Mouse (Mus musculus) forebrain, embryonic 10.5 days (tissue): Measurements from ENCODE around the gene Ssh1. TPM values are rescaled to one million over a fixed set of nuclear protein-coding genes. Genes with fewer than 3 reads are reported as not detected.
A peak's percentile ranks its signal among the peaks of the same experiment; 100 is the strongest.

ENCODE experiments used
- DNase-seq: peaks from one replicate; pipeline ENCODE4 v3.0.0-alpha.2; 2017; ENCODE audit warnings: low spot score; ENCODE audit errors: extremely low spot score
- H3K27ac ChIP-seq: fragments of 300-500 bp; sonication (generic); 2 replicates; pipeline ENCODE4 v1.5.1; 2016; ENCODE audit warnings: mild to moderate bottlenecking
- H3K27me3 ChIP-seq: fragments of 300-500 bp; sonication (generic); 2 replicates; pipeline ENCODE4 v1.6.1; 2016; ENCODE audit warnings: mild to moderate bottlenecking; ENCODE audit not compliant: poor library complexity, severe bottlenecking
- H3K36me3 ChIP-seq: fragments of 300-500 bp; sonication (generic); replicated peaks from 2 replicates; pipeline ENCODE4 v1.6.1; 2016; ENCODE audit warnings: mild to moderate bottlenecking, moderate library complexity
- H3K4me1 ChIP-seq: fragments of 300-500 bp; sonication (generic); 2 replicates; pipeline ENCODE4 v1.6.1; 2016
- H3K4me3 ChIP-seq: fragments of 300-500 bp; sonication (generic); 2 replicates; pipeline ENCODE4 v1.5.1; 2016; ENCODE audit warnings: mild to moderate bottlenecking, moderate library complexity
- H3K9me3 ChIP-seq: fragments of 300-500 bp; sonication (generic); 2 replicates; pipeline ENCODE4 v1.6.1; 2016; ENCODE audit warnings: mild to moderate bottlenecking, moderate library complexity
- WGBS: fragments of 180-500 bp; shearing (Covaris S2); methylation state at CpG from one replicate; pipeline ENCODE4 v1.1.7; 2016; 5-methylcytosine and 5-hydroxymethylcytosine counted together
- polyA plus RNA-seq: library from polyadenylated mRNA; unstranded; fragments of >200 nt; fragmentation: Nextera tagmentation; extraction: Ambion mirVana; gene quantifications from 2 replicates; pipeline ENCODE4 v1.2.1, GENCODE M21; 2016

The Ssh1 gene
- polyA plus RNA-seq = 13.9 and 17.5 TPM in 2 replicates

DNA sequence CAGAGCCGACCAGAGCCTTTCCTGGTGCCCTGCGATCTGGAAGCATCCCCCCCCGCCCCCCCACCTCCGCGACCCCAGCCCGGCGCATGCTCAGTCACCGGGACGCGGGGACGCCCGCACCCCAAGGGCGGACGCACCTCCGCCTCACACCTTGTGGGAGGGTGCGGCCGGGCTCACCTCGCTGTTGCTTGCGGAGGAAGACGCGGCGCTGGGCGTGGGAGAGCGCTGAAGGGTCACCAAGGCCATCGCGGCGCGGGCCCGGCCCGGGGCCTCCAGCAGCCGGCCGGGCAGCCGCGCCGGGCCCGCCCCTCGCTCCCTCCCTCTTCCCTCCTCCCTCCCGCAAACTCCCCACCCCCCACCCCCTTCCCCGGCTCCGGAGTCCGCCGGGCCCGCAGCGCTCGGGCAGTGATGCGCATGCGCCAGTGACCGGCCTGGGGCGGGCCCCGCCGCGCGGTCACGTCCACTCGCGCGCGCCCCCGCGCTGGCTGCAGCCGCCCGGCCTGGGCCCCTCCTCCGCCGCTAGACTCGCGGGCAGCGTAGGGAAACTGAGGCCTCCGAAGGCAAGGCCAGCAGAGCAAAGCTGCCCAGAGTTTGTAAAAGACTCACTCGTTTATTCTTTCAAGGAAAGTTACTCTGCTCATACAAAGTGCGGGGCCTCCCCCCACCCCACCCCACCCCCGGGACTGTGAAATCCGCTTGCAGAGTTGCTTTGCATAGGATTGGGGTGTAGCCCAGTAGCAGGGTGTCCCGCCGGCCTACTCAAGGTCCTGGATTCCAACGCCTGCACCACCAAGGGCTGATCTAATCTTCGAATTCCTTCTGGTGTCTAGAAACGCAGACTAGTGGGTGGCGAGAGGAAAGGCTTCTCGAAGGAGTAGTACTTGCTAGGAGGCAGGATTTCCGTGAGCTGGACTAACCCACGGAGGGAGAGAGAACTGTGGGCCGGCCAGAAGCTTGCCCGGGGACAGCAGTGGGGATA is at the start of gene Ssh1:
Gene Ssh1, minus strand, starts transcription at position 408 of the 979 bp plus-strand sequence.
- peak; percentile 87 for DNase-seq
- H3K9me3 ChIP-seq = no peaks in the 10 kb centered on the region
- peak within 1 kb of the TSS; percentile 99 for H3K27ac ChIP-seq
- peaks cover 52% of the 10 kb centered on the region for H3K4me1 ChIP-seq
- H3K27me3 ChIP-seq = no peaks in the 10 kb centered on the region
- 1% methylated on average over 78 of the region's 83 CpGs for WGBS
- peak within 1 kb of the TSS; percentile 84 for H3K4me3 ChIP-seq
- H3K36me3 ChIP-seq = peaks cover 12% of the 10 kb centered on the region

DNA sequence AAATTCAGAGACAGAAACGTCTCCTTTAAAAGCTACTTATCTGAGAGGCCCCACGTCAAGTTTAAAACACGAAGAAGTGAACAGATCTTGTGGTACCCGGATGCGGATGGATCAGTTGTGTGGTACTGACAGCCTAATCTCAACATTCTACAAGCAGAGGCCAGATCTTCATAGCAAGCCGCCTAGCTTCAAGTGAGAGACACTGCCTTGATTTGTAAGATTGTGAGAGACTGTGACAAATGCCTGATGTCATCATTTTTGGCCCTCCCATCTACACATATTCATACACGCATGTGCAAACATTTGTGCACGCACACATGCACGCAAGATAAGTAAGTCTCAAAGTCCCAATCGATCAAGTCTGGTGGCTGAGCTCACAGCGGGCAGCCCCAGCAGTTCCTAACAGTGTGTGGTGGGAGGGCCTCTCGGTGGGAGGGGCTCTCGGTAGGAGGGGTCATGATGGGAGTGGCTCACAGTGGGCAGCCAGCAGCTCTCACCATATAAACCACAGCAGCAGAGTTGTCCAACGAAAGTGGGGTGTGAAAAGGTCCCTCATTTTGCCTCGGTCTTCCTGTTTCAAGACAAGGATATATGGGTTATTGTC is 47.7 kb upstream of the Ssh1 start:
- Histone ChIP-seq H3K27ac (peak overlapping the region; percentile 48), H3K27me3 (peaks cover 6% of the 10 kb centered on the region; the same call in 1 of the 2 replicates), H3K4me3 (no peak overlapping the region), H3K4me1 (peaks cover 29% of the 10 kb centered on the region), H3K9me3 (no peaks in the 10 kb centered on the region), H3K36me3 (no peaks in the 10 kb centered on the region)
- DNase-seq = peak; percentile 38
- 26% methylated on average over 15 of the region's 15 CpGs for WGBS

DNA sequence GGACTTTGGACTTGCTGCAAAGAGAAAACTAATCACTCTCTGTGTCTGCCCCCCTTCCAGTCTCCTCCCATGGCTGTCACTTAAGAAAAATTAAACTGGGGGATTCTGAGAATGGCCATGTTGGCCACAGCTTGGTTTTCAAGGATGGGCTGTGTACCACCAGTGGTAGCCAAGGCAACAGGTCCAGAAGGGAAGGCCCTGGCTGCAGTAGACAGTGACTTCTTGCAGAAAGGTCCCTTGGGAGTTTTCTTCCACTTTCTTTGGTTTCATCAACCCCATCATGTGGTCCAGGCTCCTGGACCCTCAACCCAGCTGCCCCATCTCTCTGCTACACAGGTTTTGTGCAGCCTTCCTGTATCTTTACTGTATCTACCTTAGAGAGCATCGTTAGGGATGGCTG is 47.2 kb upstream of the Ssh1 start:
- 76% methylated on average over 1 of the region's 1 CpGs for WGBS
- H3K27ac ChIP-seq = peak overlapping the region; percentile 48
- no peak for DNase-seq
- H3K4me1 ChIP-seq = peaks cover 34% of the 10 kb centered on the region
- no peaks in the 10 kb centered on the region for H3K36me3 ChIP-seq
- H3K27me3 ChIP-seq = peaks cover 6% of the 10 kb centered on the region; the same call in 1 of the 2 replicates
- no peaks in the 10 kb centered on the region for H3K9me3 ChIP-seq
- no peak overlapping the region for H3K4me3 ChIP-seq

DNA sequence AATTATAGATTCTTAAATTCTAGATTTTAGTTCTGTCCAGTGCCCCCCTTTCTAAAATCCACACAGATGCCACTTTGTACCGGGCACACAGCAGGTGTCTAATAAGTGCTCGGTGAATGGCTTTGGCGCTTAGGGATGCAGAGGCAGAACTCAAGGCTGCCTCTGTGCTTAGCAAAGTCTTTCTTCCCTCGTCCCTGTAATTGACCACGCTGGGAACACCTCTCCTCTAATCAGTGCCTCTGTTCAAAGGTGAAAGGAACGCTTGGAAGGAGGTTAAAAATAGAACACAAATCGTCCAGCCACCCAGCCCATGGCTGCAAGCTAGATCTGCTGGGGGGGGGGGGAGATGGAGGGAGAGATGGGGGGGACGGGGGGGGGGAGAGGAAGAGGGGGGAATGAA is 46.8 kb upstream of the Ssh1 start:
- H3K36me3 ChIP-seq = no peaks in the 10 kb centered on the region
- no peaks in the 10 kb centered on the region for H3K9me3 ChIP-seq
- peaks cover 6% of the 10 kb centered on the region; the same call in 1 of the 2 replicates for H3K27me3 ChIP-seq
- H3K4me1 ChIP-seq = peaks cover 38% of the 10 kb centered on the region
- 0 out of 2 replicates have a peak overlapping the region, but pooled peaks have one; percentile 48 for H3K27ac ChIP-seq
- DNase-seq = no peak
- no peak overlapping the region for H3K4me3 ChIP-seq
- WGBS = 18% methylated on average over 7 of the region's 8 CpGs

DNA sequence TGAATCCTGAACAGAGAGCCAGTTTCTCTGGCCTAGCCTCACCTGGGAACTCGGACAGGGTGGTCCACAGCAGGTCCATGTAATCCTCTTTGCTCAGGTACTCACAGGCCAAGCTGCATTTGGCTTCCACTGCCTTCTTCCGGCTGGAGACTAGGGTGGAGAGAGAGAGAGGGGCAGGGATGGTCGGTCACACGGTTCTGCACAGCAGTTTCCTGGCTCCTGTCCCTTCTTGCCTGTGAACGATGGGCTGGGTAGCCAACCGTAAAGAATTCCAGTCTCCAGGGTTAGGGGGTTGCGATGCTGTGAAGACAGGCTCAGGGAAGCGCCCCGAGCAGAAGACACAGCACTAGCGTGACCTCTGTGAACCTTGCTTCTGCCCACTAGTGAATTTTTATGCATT is 41.4 kb upstream of the Ssh1 start:
- no peaks in the 10 kb centered on the region for H3K36me3 ChIP-seq
- WGBS = 55% methylated on average over 10 of the region's 10 CpGs
- no peak for DNase-seq
- 0 out of 2 replicates have a peak overlapping the region, but pooled peaks have one; percentile 8 for H3K27ac ChIP-seq
- no peaks in the 10 kb centered on the region for H3K27me3 ChIP-seq
- peaks cover 5% of the 10 kb centered on the region; the same call in 1 of the 2 replicates for H3K9me3 ChIP-seq
- H3K4me1 ChIP-seq = peaks cover 32% of the 10 kb centered on the region
- no peak overlapping the region for H3K4me3 ChIP-seq

DNA sequence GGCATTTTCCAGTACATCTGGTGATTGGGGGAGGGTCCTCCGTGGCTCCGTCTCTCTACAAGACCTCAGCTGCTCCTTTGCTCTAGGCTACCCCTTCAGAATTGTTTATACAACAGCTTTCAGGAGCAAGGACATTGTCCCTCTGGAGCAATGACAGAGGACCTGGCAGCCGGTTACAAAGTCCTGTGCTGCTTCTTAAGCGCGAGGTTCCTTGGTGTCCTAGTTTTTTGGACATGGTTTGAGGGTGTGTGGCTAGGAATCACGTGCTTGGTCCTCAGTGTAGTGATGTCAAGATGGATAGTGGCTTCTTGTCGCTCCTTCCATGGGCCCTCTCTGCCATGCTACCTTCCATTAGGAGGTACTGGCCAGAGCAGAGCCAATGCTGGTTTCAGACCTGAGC is 40.7 kb upstream of the Ssh1 start:
- Histone ChIP-seq H3K27ac (0 out of 2 replicates have a peak overlapping the region, but pooled peaks have one; percentile 8), H3K4me3 (no peak overlapping the region), H3K27me3 (no peaks in the 10 kb centered on the region), H3K36me3 (no peaks in the 10 kb centered on the region), H3K9me3 (peaks cover 5% of the 10 kb centered on the region; the same call in 1 of the 2 replicates), H3K4me1 (peaks cover 38% of the 10 kb centered on the region)
- 88% methylated on average over 7 of the region's 7 CpGs for WGBS
- DNase-seq = no peak

DNA sequence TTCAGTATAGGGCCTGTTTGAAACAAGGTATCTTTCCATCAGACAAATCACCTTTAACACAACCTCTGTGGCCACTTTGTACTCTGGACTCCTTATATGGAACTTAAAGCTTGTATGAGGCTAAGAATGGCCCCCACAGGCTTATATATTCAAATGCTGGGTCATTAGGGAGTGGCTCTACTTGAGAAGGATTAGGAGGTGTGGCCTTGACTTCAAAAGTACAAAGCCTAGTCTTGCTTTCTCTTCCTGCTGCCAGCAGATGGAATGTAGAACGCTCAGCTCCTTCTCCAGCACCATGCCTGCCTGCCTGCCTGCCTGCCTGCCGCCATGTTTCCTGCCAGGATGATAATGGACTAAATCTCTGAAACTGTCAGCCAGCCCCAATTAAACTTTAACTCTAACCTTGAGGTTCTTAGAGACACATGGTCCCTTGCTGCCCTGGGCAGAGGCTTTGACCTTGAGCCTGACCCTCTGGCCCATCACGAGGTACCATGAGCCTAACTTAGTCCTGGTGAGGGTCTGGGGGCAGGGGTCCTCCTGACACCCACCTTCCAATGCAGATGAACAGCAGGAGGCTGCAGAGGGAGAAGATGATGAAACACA is 38.6 kb upstream of the Ssh1 start:
- Histone ChIP-seq H3K4me1 (peaks cover 41% of the 10 kb centered on the region), H3K9me3 (peaks cover 5% of the 10 kb centered on the region; the same call in 1 of the 2 replicates), H3K36me3 (no peaks in the 10 kb centered on the region), H3K4me3 (no peak overlapping the region), H3K27me3 (no peaks in the 10 kb centered on the region), H3K27ac (no peak overlapping the region)
- 85% methylated on average over 3 of the region's 3 CpGs for WGBS
- no peak for DNase-seq

DNA sequence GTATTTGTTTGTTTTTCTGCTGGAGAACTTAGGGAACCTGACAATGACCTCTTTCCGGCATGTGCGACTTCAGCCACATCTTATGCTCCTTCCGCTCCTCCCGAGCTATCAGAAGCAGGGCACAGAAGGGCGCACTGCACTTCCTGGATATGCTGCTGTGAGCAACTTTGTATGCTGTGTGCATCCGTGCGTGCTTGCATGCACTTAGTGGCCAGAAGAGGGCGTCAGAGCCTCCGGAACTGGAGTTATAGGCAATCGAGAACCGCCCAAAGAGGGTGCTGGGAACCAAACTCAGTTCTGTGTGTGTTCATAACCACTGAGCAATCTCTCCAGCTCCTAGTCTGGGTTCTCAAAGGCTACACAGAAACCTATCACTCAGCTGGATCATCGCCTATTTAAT is 37.0 kb upstream of the Ssh1 start:
- Histone ChIP-seq H3K27me3 (no peaks in the 10 kb centered on the region), H3K9me3 (peaks cover 5% of the 10 kb centered on the region; the same call in 1 of the 2 replicates), H3K4me3 (no peak overlapping the region), H3K4me1 (peaks cover 28% of the 10 kb centered on the region), H3K36me3 (no peaks in the 10 kb centered on the region), H3K27ac (0 out of 2 replicates have a peak overlapping the region, but pooled peaks have one; percentile 58)
- WGBS = 93% methylated on average over 12 of the region's 12 CpGs
- no peak for DNase-seq

DNA sequence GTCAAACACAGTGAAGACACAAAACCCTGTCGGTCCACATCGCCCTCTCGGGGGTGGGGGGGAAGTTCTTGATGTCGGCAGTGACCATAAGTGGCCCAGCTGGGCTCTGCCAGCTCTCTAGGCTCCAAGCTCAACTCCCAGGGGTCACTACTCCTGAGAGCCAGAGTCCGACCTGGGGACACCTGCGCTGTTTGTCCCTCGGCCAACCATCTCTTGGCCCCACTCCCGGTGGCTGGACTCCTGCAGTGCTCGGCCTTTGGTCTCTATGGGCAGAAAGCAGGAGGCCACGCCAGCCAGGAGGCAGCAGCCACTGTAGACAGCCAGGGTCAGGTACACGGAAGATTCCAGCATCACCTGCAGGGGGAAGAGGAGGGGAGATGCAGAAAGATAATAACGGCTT is 34.4 kb upstream of the Ssh1 start:
- Histone ChIP-seq H3K4me3 (no peak overlapping the region), H3K9me3 (peaks cover 5% of the 10 kb centered on the region; the same call in 1 of the 2 replicates), H3K27me3 (no peaks in the 10 kb centered on the region), H3K36me3 (no peaks in the 10 kb centered on the region), H3K27ac (0 out of 2 replicates have a peak overlapping the region, but pooled peaks have one; percentile 17), H3K4me1 (peaks cover 27% of the 10 kb centered on the region)
- WGBS = 90% methylated on average over 12 of the region's 12 CpGs
- DNase-seq = no peak

DNA sequence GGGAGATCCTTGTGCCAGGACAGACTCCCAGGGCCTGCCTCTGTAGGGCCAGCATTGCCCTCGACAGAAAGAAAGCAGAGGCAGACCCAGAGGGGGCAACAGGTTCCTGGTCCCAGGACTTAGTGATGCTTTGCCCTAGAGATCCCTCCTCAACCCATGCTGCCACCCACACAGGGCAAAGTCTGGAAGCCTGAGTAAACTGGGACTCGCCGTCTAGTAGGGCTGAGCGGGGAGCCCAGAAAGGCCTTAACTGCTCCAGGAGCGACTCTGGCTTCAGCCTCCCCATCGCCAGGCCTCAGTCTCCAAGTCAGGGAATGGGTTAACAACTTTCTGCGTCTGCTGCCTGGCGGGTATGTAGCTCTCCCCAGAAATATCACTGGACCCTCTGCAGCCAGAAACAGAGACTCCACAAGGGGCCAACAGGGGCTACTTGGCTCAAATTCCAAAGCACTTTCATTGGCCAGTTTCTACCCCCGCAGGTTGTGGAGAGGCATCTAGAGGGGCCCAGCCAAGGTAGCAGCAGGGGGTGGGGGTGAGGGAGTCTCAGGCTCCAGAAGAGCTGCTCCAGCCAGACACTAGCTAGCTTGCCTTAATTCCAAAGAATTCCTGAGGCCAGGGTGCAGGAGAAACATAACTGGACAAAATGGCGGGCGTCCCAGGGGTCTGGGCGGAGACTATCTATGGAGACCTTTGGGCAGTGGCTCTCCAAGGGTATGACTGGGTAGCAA is 33.7 kb upstream of the Ssh1 start:
- Histone ChIP-seq H3K4me3 (no peak overlapping the region), H3K27ac (no peak overlapping the region), H3K36me3 (no peaks in the 10 kb centered on the region), H3K27me3 (no peaks in the 10 kb centered on the region), H3K9me3 (peaks cover 5% of the 10 kb centered on the region; the same call in 1 of the 2 replicates), H3K4me1 (peaks cover 27% of the 10 kb centered on the region)
- no peak for DNase-seq
- WGBS = 92% methylated on average over 12 of the region's 12 CpGs

DNA sequence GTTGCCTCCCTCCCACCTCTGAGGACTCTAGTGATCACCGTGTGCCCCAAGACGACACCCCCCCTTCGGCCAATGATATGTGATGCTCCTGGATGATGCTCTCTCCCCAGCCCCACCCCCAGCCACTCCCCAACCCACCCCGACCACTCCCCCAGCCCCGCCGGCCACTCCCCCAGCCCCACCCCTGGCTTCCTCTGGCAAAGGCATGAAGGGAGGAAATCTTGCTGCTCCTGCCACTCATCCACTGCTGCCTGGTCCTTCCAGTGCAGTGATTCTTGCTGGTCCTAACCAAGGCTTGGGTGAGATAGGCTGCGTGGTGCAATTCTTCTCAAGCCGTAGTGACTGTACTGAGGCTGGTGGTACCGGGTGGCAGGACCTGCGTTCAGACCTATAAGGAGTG is 31.2 kb upstream of the Ssh1 start:
- no peak for DNase-seq
- no peaks in the 10 kb centered on the region for H3K36me3 ChIP-seq
- H3K4me1 ChIP-seq = peaks cover 19% of the 10 kb centered on the region
- H3K4me3 ChIP-seq = peak overlapping the region; percentile 24
- WGBS = 12% methylated on average over 10 of the region's 10 CpGs
- no peaks in the 10 kb centered on the region for H3K27me3 ChIP-seq
- H3K9me3 ChIP-seq = no peaks in the 10 kb centered on the region
- H3K27ac ChIP-seq = no peak overlapping the region

DNA sequence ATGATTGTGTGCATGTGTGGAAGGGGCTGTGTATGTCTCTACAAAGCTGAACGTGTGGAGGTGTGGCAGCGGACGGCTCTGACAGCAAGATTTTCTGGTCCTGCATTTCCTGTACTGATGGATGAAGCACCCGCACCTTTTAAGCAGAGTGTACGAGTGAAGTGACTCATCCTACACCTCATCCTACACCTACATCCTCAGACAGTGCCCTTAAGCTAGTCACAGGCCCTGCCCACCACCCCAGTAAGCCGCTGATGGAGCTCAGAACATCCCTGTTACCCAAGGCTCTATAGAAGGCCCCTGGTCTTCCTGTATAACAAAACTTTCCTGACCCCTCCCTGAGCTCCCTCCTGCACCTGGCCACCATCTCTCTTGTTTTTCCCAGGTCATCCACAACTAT is 30.7 kb upstream of the Ssh1 start:
- WGBS = 65% methylated on average over 6 of the region's 6 CpGs
- no peak for DNase-seq
- Histone ChIP-seq H3K36me3 (no peaks in the 10 kb centered on the region), H3K9me3 (no peaks in the 10 kb centered on the region), H3K4me1 (peaks cover 14% of the 10 kb centered on the region), H3K4me3 (peak overlapping the region; percentile 24), H3K27ac (no peak overlapping the region), H3K27me3 (no peaks in the 10 kb centered on the region)
